Mouse (Mus musculus) MEL (cell line): ENCODE measurements around the gene Tcf12. TPM values are rescaled to one million over a fixed set of nuclear protein-coding genes. Genes with fewer than 3 reads are reported as not detected.

Experiments
- DNase-seq: peaks from one replicate; pipeline ENCODE4 v3.0.0; 2011; ENCODE audit warnings: low read depth, low spot score
- H3K27ac ChIP-seq: 2 replicates; pipeline ENCODE4 v1.5.1; 2012; ENCODE audit warnings: low read depth, mild to moderate bottlenecking, control low read depth, low read length, moderate library complexity; ENCODE audit not compliant: control insufficient read depth
- H3K27me3 ChIP-seq, 2 experiments: fragments of 150-350 bp in 1 of 2; sonication (generic) in 1 of 2; 2 replicates each; pipeline ENCODE4 v1.6.1; 2012; ENCODE audit warnings: low read length in 2 of 2, mild to moderate bottlenecking in 2 of 2, improper control_type of control experiment in 1 of 2, moderate library complexity in 1 of 2; ENCODE audit not compliant: insufficient read depth in 2 of 2, control insufficient read depth in 1 of 2
- H3K36me3 ChIP-seq, 2 experiments: 2 replicates each; pipeline ENCODE4 v1.6.1; 2012 to 2014; ENCODE audit warnings: low read length in 2 of 2, improper control_type of control experiment in 1 of 2, inconsistent platforms in 1 of 2, mild to moderate bottlenecking in 1 of 2; ENCODE audit not compliant: insufficient read depth in 2 of 2, control insufficient read depth in 1 of 2
- H3K4me1 ChIP-seq, 2 experiments: fragments of 150-350 bp in 1 of 2; sonication (generic) in 1 of 2; 2 replicates each; pipeline ENCODE4 v1.6.1; 2012; ENCODE audit warnings: low read length in 2 of 2, improper control_type of control experiment in 1 of 2, mild to moderate bottlenecking in 1 of 2; ENCODE audit not compliant: insufficient read depth in 2 of 2, control insufficient read depth in 1 of 2
- H3K4me3 ChIP-seq, 2 experiments: fragments of 150-350 bp in 1 of 2; sonication (generic) in 1 of 2; 2 replicates each; pipeline ENCODE4 v1.5.1; 2012; ENCODE audit warnings: low read depth in 2 of 2, low read length in 2 of 2, mild to moderate bottlenecking in 2 of 2, moderate library complexity in 2 of 2, control low read depth in 1 of 2, improper control_type of control experiment in 1 of 2; ENCODE audit not compliant: control insufficient read depth in 1 of 2, insufficient read depth in 1 of 2
- H3K79me2 ChIP-seq: 2 replicates; pipeline ENCODE4 v1.6.1; 2012; ENCODE audit warnings: mild to moderate bottlenecking, low read length, moderate library complexity; ENCODE audit not compliant: control insufficient read depth, poor library complexity, insufficient read depth
- H3K9ac ChIP-seq: 2 replicates; pipeline ENCODE4 v1.6.1; 2012; ENCODE audit warnings: low read depth, mild to moderate bottlenecking, control low read depth, low read length, moderate library complexity; ENCODE audit not compliant: control insufficient read depth, poor library complexity, severe bottlenecking
- H3K9me3 ChIP-seq: fragments of 150-350 bp; sonication (generic); replicated peaks from 2 replicates; pipeline ENCODE4 v1.6.1; 2012; ENCODE audit warnings: mild to moderate bottlenecking, low read length, improper control_type of control experiment, moderate library complexity; ENCODE audit not compliant: insufficient read depth
- CHD2 ChIP-seq: IDR thresholded peaks from 2 replicates; pipeline ENCODE4 v1.6.1; 2011; ENCODE audit warnings: low read length, improper control_type of control experiment
- CTCF ChIP-seq, 3 experiments: IDR thresholded peaks in 2 of 3; conservative IDR thresholded peaks in 1 of 3; 2 replicates each; pipeline ENCODE4 v1.5.1; 2011 to 2012; ENCODE audit warnings: low read length in 3 of 3, low read depth in 2 of 3, mild to moderate bottlenecking in 2 of 3, improper control_type of control experiment in 1 of 3, inconsistent platforms in 1 of 3, mixed read lengths in 1 of 3, moderate library complexity in 1 of 3; ENCODE audit not compliant: control insufficient read depth in 1 of 3, insufficient read depth in 1 of 3, poor library complexity in 1 of 3, severe bottlenecking in 1 of 3
- EP300 ChIP-seq, 2 experiments: IDR thresholded peaks; 2 replicates each; pipeline ENCODE4 v1.6.1; 2011; ENCODE audit warnings: improper control_type of control experiment in 2 of 2, low read length in 2 of 2, low read depth in 1 of 2, mild to moderate bottlenecking in 1 of 2
- ETS1 ChIP-seq: IDR thresholded peaks from 2 replicates; pipeline ENCODE4 v1.6.1; 2012; ENCODE audit warnings: low read depth, mild to moderate bottlenecking, inconsistent platforms, low read length, improper control_type of control experiment, moderate library complexity
- GABPA ChIP-seq: IDR thresholded peaks from 2 replicates; pipeline ENCODE4 v1.6.1; 2012; ENCODE audit warnings: low read depth, mild to moderate bottlenecking, inconsistent platforms, low read length, improper control_type of control experiment, moderate library complexity
- GATA1 ChIP-seq: IDR thresholded peaks from 2 replicates; pipeline ENCODE4 v1.6.1; 2011; ENCODE audit warnings: low read depth, low read length, improper control_type of control experiment
- JUND ChIP-seq: IDR thresholded peaks from 2 replicates; pipeline ENCODE4 v1.6.1; 2011; ENCODE audit warnings: low read depth, mild to moderate bottlenecking, improper control_type of control experiment, low read length
- KAT2A ChIP-seq: conservative IDR thresholded peaks from 2 replicates; pipeline ENCODE4 v1.6.1; 2012; ENCODE audit warnings: low read depth, low read length, improper control_type of control experiment, inconsistent platforms
- MAX ChIP-seq: IDR thresholded peaks from 2 replicates; pipeline ENCODE4 v1.6.1; 2011; ENCODE audit warnings: low read length, improper control_type of control experiment
- MEF2A ChIP-seq: IDR thresholded peaks from 2 replicates; pipeline ENCODE4 v1.6.1; 2014; ENCODE audit warnings: low read depth, mild to moderate bottlenecking, inconsistent platforms, low read length, improper control_type of control experiment; ENCODE audit not compliant: poor library complexity, insufficient replicate concordance, severe bottlenecking; ENCODE audit errors: extremely low read depth
- MXI1 ChIP-seq: IDR thresholded peaks from 2 replicates; pipeline ENCODE4 v1.6.1; 2011; ENCODE audit warnings: mild to moderate bottlenecking, low read depth, low read length, improper control_type of control experiment
- NELFE ChIP-seq: IDR thresholded peaks from 2 replicates; pipeline ENCODE4 v1.6.1; 2011; ENCODE audit warnings: low read depth, low read length, improper control_type of control experiment
- NRF1 ChIP-seq: IDR thresholded peaks from 2 replicates; pipeline ENCODE4 v1.6.1; 2014; ENCODE audit warnings: low read depth, mild to moderate bottlenecking, inconsistent platforms, low read length, improper control_type of control experiment, moderate library complexity; ENCODE audit not compliant: poor library complexity, insufficient read depth, severe bottlenecking
- POLR2AphosphoS5 ChIP-seq: IDR thresholded peaks from 2 replicates; pipeline ENCODE4 v1.6.1; 2012; ENCODE audit warnings: low read depth, borderline replicate concordance, mild to moderate bottlenecking, inconsistent platforms, low read length, moderate library complexity, mixed read lengths
- RCOR1 ChIP-seq: IDR thresholded peaks from 2 replicates; pipeline ENCODE4 v1.6.1; 2012; ENCODE audit warnings: low read depth, mild to moderate bottlenecking, inconsistent platforms, low read length, improper control_type of control experiment
- TBP ChIP-seq: IDR thresholded peaks from 2 replicates; pipeline ENCODE4 v1.8.0; 2011; ENCODE audit warnings: low read depth, low read length, improper control_type of control experiment
- TCF12 ChIP-seq: IDR thresholded peaks from 2 replicates; pipeline ENCODE4 v1.6.1; 2014; ENCODE audit warnings: low read depth, mild to moderate bottlenecking, inconsistent platforms, low read length, improper control_type of control experiment, moderate library complexity
- UBTF ChIP-seq: IDR thresholded peaks from 2 replicates; pipeline ENCODE4 v1.6.1; 2012; ENCODE audit warnings: low read depth, mild to moderate bottlenecking, inconsistent platforms, low read length, improper control_type of control experiment, moderate library complexity, borderline replicate concordance; ENCODE audit not compliant: insufficient read depth
- USF1 ChIP-seq: IDR thresholded peaks from 2 replicates; pipeline ENCODE4 v1.6.1; 2014; ENCODE audit warnings: low read depth, mild to moderate bottlenecking, inconsistent platforms, low read length, improper control_type of control experiment, moderate library complexity
- USF2 ChIP-seq, 2 experiments: IDR thresholded peaks; 2 replicates each; pipeline ENCODE4 v1.6.1; 2011 to 2012; ENCODE audit warnings: improper control_type of control experiment in 2 of 2, low read length in 2 of 2, borderline replicate concordance in 1 of 2, inconsistent platforms in 1 of 2, low read depth in 1 of 2, mild to moderate bottlenecking in 1 of 2; ENCODE audit not compliant: insufficient read depth in 1 of 2
- ZNF384 ChIP-seq: IDR thresholded peaks from 2 replicates; pipeline ENCODE4 v1.6.1; 2012; ENCODE audit warnings: low read depth, mild to moderate bottlenecking, inconsistent platforms, low read length, improper control_type of control experiment
- polyA plus RNA-seq, 2 experiments: library from polyadenylated mRNA; stranded (reverse) in 1 of 2; unstranded in 1 of 2; fragments of >175 nt in 1 of 2; fragments of >200 nt in 1 of 2; gene quantifications; 2 replicates each; pipeline versions ENCODE4 v1.2.1 to v1.2.4; 2012; ENCODE audit warnings: low replicate concordance in 2 of 2, low read depth in 1 of 2; ENCODE audit not compliant: insufficient read length in 2 of 2, insufficient read depth in 1 of 2, missing spikeins in 1 of 2
- total RNA-seq: library from RNA; depleted of rRNA; stranded (reverse); fragments of 300-350 nt; gene quantifications from 2 replicates; pipeline ENCODE4 v1.2.3, GENCODE M21; 2012

The Tcf12 gene
- total and polyA plus RNA-seq, 3 experiments, result 29.3 to 70.5 (median 39.6) TPM

- DNase-seq, result no peak
- H3K36me3 ChIP-seq, result peaks cover 0 to 36% of the 10 kb centered on the region in 2 experiments; a peak in 3 of 4 replicates
- H3K9me3 ChIP-seq, result no peaks in the 10 kb centered on the region
- H3K4me1 ChIP-seq, result peaks cover 13 to 31% of the 10 kb centered on the region in 2 experiments
- H3K79me2 ChIP-seq, result no peaks in the 10 kb centered on the region
- no peak overlapping the region for H3K4me3 ChIP-seq
- no peak overlapping the region for H3K27ac ChIP-seq
- H3K27me3 ChIP-seq, result no peaks in the 10 kb centered on the region
- H3K9ac ChIP-seq, result no peak overlapping the region
- no peak for TF ChIP-seq EP300 (IDR thresholded peaks at IDR 0.05; ENCODE audit: low read depth in 1 of 2, low read length in 2 of 2)
- no peak for TF ChIP-seq JUND
- TF ChIP-seq USF2 (IDR thresholded peaks at IDR 0.05; ENCODE audit: borderline replicate concordance in 1 of 2, insufficient read depth in 1 of 2, low read depth in 1 of 2, low read length in 2 of 2), result no peak
- no peak for TF ChIP-seq NELFE
- no peak for TF ChIP-seq NRF1
- no peak for TF ChIP-seq GABPA
- no peak for TF ChIP-seq POLR2AphosphoS5
- TF ChIP-seq CTCF (IDR thresholded peaks at IDR 0.05 in 2 of 3, conservative IDR thresholded peaks at IDR 0.05 in 1 of 3; ENCODE audit: control insufficient read depth in 1 of 3, insufficient read depth in 1 of 3, low read depth in 2 of 3, low read length in 3 of 3, poor library complexity in 1 of 3, severe bottlenecking in 1 of 3), result no peak
- no peak for TF ChIP-seq MXI1
- no peak for TF ChIP-seq TCF12
- TF ChIP-seq RCOR1, result no peak
- TF ChIP-seq ETS1, result no peak
- no peak for TF ChIP-seq MAX
- TF ChIP-seq TBP, result no peak
- no peak for TF ChIP-seq KAT2A
- no peak for TF ChIP-seq UBTF
- TF ChIP-seq CHD2, result no peak
- no peak for TF ChIP-seq MEF2A
- TF ChIP-seq USF1, result no peak
Measured at GRCm38 (mm10) chr9:71934833-71935232, 176.8 kb downstream of the Tcf12 start.

DNA sequence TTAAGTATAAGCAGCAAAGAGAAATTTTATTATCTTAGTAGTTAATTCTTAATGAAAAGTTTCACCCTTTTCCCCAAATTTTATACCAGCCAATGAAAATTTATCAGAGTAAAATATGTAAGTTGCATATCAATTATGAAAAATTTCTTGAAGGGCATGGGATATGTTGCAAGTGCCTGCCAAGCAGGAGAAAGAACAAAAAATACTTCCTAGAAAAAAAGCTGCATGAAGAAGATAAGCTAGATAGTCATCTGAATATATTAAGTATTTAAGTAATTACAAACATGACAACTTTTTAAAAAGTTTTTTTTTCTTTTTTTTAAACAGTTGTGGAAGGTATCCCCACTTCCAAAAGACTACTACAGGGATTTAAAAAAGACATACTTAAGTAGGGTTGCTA lies 179.7 kb downstream of the Tcf12 start:
- Histone ChIP-seq H3K27me3 (no peaks in the 10 kb centered on the region), H3K79me2 (no peaks in the 10 kb centered on the region), H3K9ac (no peak overlapping the region; the same call in 1 of the 2 replicates), H3K9me3 (no peaks in the 10 kb centered on the region), H3K36me3 (peaks cover 0 to 45% of the 10 kb centered on the region in 2 experiments; a peak in 3 of 4 replicates), H3K4me1 (peaks cover 13 to 38% of the 10 kb centered on the region in 2 experiments), H3K27ac (peak overlapping the region; percentile 62), H3K4me3 (no peak overlapping the region)
- DNase-seq, result peak; percentile 24
- no peak for TF ChIP-seq KAT2A
- peak; percentile 71 for TF ChIP-seq ZNF384
- no peak for TF ChIP-seq TBP
- TF ChIP-seq EP300 (IDR thresholded peaks at IDR 0.05; ENCODE audit: low read depth in 1 of 2, low read length in 2 of 2), result peak; percentile 62 to 63; a peak in 3 of 4 replicates
- TF ChIP-seq TCF12, result peak; percentile 61
- TF ChIP-seq GATA1, result 0 out of 2 replicates have a peak, but pooled peaks have one; percentile 44
